Mouse (Mus musculus) spleen, adult 2 months (tissue): ENCODE results near the gene Spred1. TPM values are rescaled to one million over a fixed set of nuclear protein-coding genes. Genes with fewer than 3 reads are reported as not detected.

Experiments used
- DNase-seq, 2 experiments: peaks; one replicate each; pipeline versions ENCODE4 v3.0.0 to v3.0.0-alpha.2; 2012 to 2021; ENCODE audit warnings: low spot score in 2 of 2, low read depth in 1 of 2
- H3K27ac ChIP-seq: fragments of 200-500 bp; 2 replicates; pipeline ENCODE4 v1.5.1; 2012; ENCODE audit warnings: low read length, inconsistent platforms; ENCODE audit not compliant: insufficient read depth
- H3K27me3 ChIP-seq: fragments of 200-500 bp; 2 replicates; pipeline ENCODE4 v1.6.1; 2012; ENCODE audit warnings: mild to moderate bottlenecking, moderate library complexity, low read length, inconsistent platforms; ENCODE audit not compliant: control insufficient read depth, insufficient read depth
- H3K36me3 ChIP-seq: fragments of 200-500 bp; 2 replicates; pipeline ENCODE4 v1.6.1; 2012; ENCODE audit warnings: mild to moderate bottlenecking, low read length, inconsistent platforms; ENCODE audit not compliant: control insufficient read depth, insufficient read depth
- H3K4me1 ChIP-seq: fragments of 200-500 bp; 2 replicates; pipeline ENCODE4 v1.6.1; 2011; ENCODE audit warnings: inconsistent platforms; ENCODE audit not compliant: control insufficient read depth, insufficient read depth, insufficient read length
- H3K4me3 ChIP-seq: fragments of 200-500 bp; 2 replicates; pipeline ENCODE4 v1.5.1; 2011; ENCODE audit warnings: mild to moderate bottlenecking, inconsistent platforms; ENCODE audit not compliant: insufficient read depth, insufficient read length; ENCODE audit errors: extremely low read depth
- CTCF ChIP-seq: fragments of 200-500 bp; IDR thresholded peaks from 2 replicates; pipeline ENCODE4 v1.5.1; 2011; ENCODE audit warnings: mild to moderate bottlenecking, inconsistent platforms; ENCODE audit not compliant: insufficient read depth, insufficient read length, insufficient replicate concordance; ENCODE audit errors: extremely low read depth
- POLR2A ChIP-seq: fragments of 200-500 bp; IDR thresholded peaks from 2 replicates; pipeline ENCODE4 v1.6.1; 2011; ENCODE audit warnings: low read depth, low read length, inconsistent platforms
- WGBS: fragments of 180-500 bp; shearing (Covaris S2); methylation state at CpG from one replicate; pipeline ENCODE4 v1.1.7; 2018; 5-methylcytosine and 5-hydroxymethylcytosine counted together
- polyA plus RNA-seq: library from polyadenylated mRNA; depleted of rRNA; stranded (reverse); fragments of >200 nt; gene quantifications from 2 replicates; pipeline ENCODE4 v1.2.3, GENCODE M21; 2012

Gene Spred1
- polyA plus RNA-seq, 1 experiment, result 2.2 TPM

DNA sequence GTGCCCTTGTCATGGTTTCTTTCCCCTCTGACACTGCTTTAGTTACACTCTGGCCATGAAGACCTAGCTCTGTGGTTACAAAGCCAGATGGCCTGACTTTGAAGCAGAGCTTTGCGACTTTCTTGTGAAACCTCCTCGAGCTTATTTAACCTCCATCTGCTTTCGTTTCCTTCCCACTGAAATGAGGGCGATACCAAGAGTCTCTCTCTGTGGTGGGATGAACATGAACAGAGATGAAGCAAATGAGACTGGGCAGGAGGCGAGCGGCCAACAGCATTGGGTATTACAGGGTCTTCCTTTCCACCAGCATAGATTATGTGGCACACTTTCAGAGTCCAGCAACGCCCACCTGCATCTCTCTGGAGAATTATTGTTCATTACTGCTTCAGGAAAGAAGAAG, 15.8 kb upstream of the Spred1 start:
- DNase-seq, result no peak
- Histone ChIP-seq H3K4me3 (peak overlapping the region; percentile 25; the same call in 1 of the 2 replicates), H3K27ac (peak overlapping the region; percentile 1; the same call in 1 of the 2 replicates), H3K4me1 (no peaks in the 10 kb centered on the region; the same call in 1 of the 2 replicates), H3K27me3 (no peaks in the 10 kb centered on the region), H3K36me3 (no peaks in the 10 kb centered on the region)
- 17% methylated on average over 7 of the region's 7 CpGs for WGBS
- TF ChIP-seq POLR2A, result no peak
- TF ChIP-seq CTCF, result no peak

DNA sequence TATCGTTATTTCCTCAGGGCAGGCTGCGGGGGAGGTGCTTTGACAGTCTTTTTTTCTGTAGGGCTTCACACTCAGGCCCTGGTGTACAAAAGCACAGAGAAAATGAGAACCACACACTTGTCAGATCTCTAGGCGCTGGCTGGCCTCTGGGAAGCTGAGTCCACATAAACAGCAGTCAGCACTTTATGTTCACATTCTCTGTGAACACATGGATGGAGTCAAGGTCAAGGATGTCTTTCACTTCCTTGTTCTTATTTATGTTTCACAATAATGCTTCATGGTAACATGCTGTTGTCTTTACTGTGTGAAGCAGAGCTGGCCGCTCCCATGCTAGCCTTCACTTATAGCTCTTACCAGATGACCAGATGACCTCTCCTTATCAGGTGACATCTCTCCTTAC, 13.1 kb upstream of the Spred1 start:
- Histone ChIP-seq H3K27ac (no peak overlapping the region), H3K36me3 (no peaks in the 10 kb centered on the region), H3K4me1 (no peaks in the 10 kb centered on the region; the same call in 1 of the 2 replicates), H3K27me3 (no peaks in the 10 kb centered on the region), H3K4me3 (no peak overlapping the region)
- WGBS, result 55% methylated on average over 4 of the region's 4 CpGs
- TF ChIP-seq CTCF (no peak), POLR2A (no peak)
- no peak for DNase-seq

DNA sequence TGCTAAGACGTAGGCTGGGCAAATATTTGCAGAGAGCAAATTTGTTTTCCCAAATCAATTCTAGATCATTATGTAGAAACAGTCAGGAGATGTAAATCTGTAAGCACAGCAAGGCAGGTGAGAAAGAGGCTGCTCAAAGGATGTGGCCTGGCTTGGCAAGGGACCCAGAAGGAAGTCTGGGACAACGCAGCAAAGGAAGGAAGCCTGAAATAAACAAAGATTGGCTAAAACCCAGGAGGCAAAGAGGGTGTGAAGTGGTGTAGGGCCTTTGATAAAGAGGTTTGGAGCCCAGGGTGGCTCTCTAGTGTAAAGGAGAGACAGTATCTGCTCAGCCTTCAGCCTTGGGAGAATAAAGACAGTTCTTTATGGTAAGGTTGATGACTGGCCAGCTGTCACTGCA, 11.9 kb upstream of the Spred1 start:
- H3K4me3 ChIP-seq, result no peak overlapping the region
- no peak overlapping the region for H3K27ac ChIP-seq
- WGBS, result 37% methylated on average over 2 of the region's 2 CpGs
- H3K36me3 ChIP-seq, result no peaks in the 10 kb centered on the region
- H3K27me3 ChIP-seq, result no peaks in the 10 kb centered on the region
- TF ChIP-seq POLR2A (no peak), CTCF (no peak)
- H3K4me1 ChIP-seq, result no peaks in the 10 kb centered on the region; the same call in 1 of the 2 replicates
- DNase-seq, result no peak

DNA sequence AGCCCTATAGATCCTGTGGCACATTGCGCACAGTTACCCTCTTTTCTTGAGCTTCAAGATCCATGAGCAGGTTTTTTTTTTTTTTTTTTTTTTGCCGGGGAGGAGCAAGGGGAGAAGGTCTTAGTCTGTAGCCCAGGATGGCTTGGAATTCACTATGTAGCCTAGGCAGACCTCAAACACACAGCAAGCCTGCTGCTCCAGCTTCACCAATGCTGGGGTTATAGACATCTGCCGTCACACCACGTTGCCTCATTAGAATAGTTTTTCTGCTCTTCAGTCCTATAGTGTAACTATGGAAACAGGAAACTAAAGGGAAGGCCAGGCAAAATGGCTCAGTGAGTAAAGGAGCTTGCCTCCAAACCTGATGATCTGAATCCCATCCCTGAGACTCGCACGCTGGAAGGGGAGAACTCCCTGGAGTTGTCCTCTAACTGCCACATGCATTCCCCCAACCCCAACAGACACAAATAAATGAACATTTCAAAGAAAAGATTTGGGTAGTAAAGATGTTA, 10.8 kb upstream of the Spred1 start:
- TF ChIP-seq CTCF (no peak), POLR2A (no peak)
- H3K27me3 ChIP-seq, result no peaks in the 10 kb centered on the region
- no peak overlapping the region for H3K4me3 ChIP-seq
- WGBS, result 82% methylated on average over 6 of the region's 6 CpGs
- no peak for DNase-seq
- no peaks in the 10 kb centered on the region; the same call in 1 of the 2 replicates for H3K4me1 ChIP-seq
- no peak overlapping the region for H3K27ac ChIP-seq
- no peaks in the 10 kb centered on the region for H3K36me3 ChIP-seq

DNA sequence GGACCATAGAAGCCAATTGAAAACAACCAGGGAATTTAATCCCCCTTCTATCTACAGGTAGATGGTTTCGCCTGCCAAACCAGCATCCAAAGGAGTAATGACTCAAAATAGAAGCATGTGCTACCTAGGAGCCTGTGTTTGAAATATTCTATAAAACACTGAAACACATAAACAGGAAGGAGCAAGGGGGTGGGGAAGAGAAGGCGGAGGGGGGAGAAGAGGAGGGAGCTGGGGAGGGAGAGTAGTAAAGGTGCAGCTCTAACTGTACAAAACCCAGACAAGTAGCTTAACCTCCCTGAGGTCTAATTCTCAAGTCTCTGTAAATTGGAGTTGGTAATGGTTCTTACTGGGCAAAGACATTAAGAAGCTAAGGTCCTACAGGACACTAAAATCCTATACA, 7.9 kb upstream of the Spred1 start:
- Histone ChIP-seq H3K4me3 (no peak overlapping the region), H3K36me3 (no peaks in the 10 kb centered on the region), H3K4me1 (no peaks in the 10 kb centered on the region; the same call in 1 of the 2 replicates), H3K27ac (no peak overlapping the region), H3K27me3 (no peaks in the 10 kb centered on the region)
- no peak for TF ChIP-seq CTCF
- TF ChIP-seq POLR2A, result no peak
- DNase-seq, result no peak
- 78% methylated on average over 2 of the region's 2 CpGs for WGBS

DNA sequence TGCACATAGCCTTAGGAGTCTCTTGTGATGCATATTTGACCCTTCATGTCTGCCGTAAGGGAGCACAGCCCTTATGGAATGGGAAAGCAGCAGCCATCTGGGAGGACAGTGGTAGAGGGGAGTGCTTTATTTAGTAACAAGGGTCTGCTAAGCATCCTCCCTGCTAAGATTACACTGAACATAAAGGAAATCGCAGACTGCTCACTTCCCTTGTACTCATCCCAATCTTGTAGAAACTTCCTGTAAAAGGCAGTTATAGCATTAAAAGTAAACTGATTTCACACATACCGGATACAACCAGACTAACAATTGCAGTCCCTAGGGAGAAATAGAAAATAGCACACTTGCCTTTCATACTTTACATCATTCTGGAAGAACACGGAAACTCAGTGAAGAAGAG, 7.4 kb upstream of the Spred1 start:
- WGBS, result 34% methylated on average over 4 of the region's 4 CpGs
- no peaks in the 10 kb centered on the region; the same call in 1 of the 2 replicates for H3K4me1 ChIP-seq

DNA sequence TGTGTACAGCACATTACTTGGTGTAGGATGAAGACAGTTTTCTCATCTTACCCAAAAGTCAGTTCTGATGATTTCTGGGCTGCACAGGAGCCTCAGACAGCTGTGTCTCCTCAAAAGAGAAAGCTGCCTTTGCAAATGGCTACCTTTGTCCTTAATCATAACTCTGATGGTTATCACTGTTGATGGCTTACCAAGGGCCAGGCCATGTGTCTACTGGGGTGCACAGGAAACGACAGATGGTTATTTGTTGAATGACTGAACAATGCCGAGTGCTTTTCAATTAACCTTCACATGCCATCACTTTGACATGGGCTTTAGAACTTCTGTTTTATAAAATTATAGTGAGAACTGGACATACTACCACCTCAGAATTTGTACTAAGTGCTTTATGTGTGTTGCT, 2.7 kb upstream of the Spred1 start:
- no peaks in the 10 kb centered on the region; the same call in 1 of the 2 replicates for H3K4me1 ChIP-seq
- DNase-seq, result no peak
- no peaks in the 10 kb centered on the region for H3K36me3 ChIP-seq
- TF ChIP-seq POLR2A (no peak), CTCF (no peak)
- WGBS, result 71% methylated on average over 2 of the region's 2 CpGs
- H3K4me3 ChIP-seq, result no peak overlapping the region
- no peak overlapping the region for H3K27ac ChIP-seq
- H3K27me3 ChIP-seq, result peaks cover 2% of the 10 kb centered on the region; the same call in 1 of the 2 replicates

More for the DNA sequence above, 7.4 kb upstream of the Spred1 start:
- Histone ChIP-seq H3K27me3 (no peaks in the 10 kb centered on the region), H3K36me3 (no peaks in the 10 kb centered on the region), H3K27ac (no peak overlapping the region), H3K4me3 (no peak overlapping the region)
- no peak for DNase-seq
- no peak for TF ChIP-seq POLR2A
